Comparison of ENCODE assay signal across 15 mouse cellular contexts in the genomic region with DNA sequence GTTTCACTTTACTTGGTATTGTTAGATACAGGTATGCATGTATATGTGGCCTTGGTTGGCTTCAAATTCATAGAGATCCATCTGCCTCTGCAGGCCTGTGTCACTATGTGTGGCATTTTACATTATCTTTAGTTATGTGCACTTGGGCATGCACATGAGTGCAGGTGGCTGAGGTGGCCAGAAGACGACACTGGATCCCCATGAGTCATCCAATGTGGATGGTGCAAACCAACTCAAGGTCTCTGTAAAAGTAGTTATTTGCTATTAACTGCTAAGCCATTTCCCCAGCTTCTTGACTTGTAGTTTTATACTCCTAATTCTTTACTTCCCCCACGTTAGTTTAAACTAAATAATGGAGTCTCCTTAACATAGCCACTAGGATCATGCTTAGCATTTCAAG.
"Had no signal": no experiment of that assay in that cellular context is flagged by ENCODE, and none has a peak within 500 bp of the region (broad histone marks: within the 10 kb centered on the region; RNA-seq: fewer than 3 reads in every experiment).

No protein-coding gene starts in this region.

- DNase-seq: heart, postnatal 10 days; heart, postnatal 14 days; heart, postnatal 36 days; kidney, adult 11 months; kidney, adult 18-20 months; kidney, adult 2 months; kidney, adult 8-10 months; kidney, adult 9 months; kidney, postnatal 10 days; kidney, postnatal 14 days; kidney, postnatal 25 days; kidney, postnatal 36 days; kidney, postnatal 4 days; layer of hippocampus, adult 9-11 months; layer of hippocampus, postnatal 36 days had no signal
